Mouse (Mus musculus) MEL (cell line): ENCODE measurements at regions not wholly inside any gene's neighbourhood (a gene's known extent, or its start where the extent isn't known, plus 50 kb on each side); places are given as distances from the start of the nearest gene placed in this dataset.

Experiments
- DNase-seq: peaks from one replicate; pipeline ENCODE4 v3.0.0; 2011; ENCODE audit warnings: low read depth, low spot score
- H3K27ac ChIP-seq: 2 replicates; pipeline ENCODE4 v1.5.1; 2012; ENCODE audit warnings: low read depth, mild to moderate bottlenecking, control low read depth, low read length, moderate library complexity; ENCODE audit not compliant: control insufficient read depth
- H3K27me3 ChIP-seq, 2 experiments: fragments of 150-350 bp in 1 of 2; sonication (generic) in 1 of 2; 2 replicates each; pipeline ENCODE4 v1.6.1; 2012; ENCODE audit warnings: low read length in 2 of 2, mild to moderate bottlenecking in 2 of 2, improper control_type of control experiment in 1 of 2, moderate library complexity in 1 of 2; ENCODE audit not compliant: insufficient read depth in 2 of 2, control insufficient read depth in 1 of 2
- H3K36me3 ChIP-seq, 2 experiments: 2 replicates each; pipeline ENCODE4 v1.6.1; 2012 to 2014; ENCODE audit warnings: low read length in 2 of 2, improper control_type of control experiment in 1 of 2, inconsistent platforms in 1 of 2, mild to moderate bottlenecking in 1 of 2; ENCODE audit not compliant: insufficient read depth in 2 of 2, control insufficient read depth in 1 of 2
- H3K4me1 ChIP-seq, 2 experiments: fragments of 150-350 bp in 1 of 2; sonication (generic) in 1 of 2; 2 replicates each; pipeline ENCODE4 v1.6.1; 2012; ENCODE audit warnings: low read length in 2 of 2, improper control_type of control experiment in 1 of 2, mild to moderate bottlenecking in 1 of 2; ENCODE audit not compliant: insufficient read depth in 2 of 2, control insufficient read depth in 1 of 2
- H3K4me3 ChIP-seq, 2 experiments: fragments of 150-350 bp in 1 of 2; sonication (generic) in 1 of 2; 2 replicates each; pipeline ENCODE4 v1.5.1; 2012; ENCODE audit warnings: low read depth in 2 of 2, low read length in 2 of 2, mild to moderate bottlenecking in 2 of 2, moderate library complexity in 2 of 2, control low read depth in 1 of 2, improper control_type of control experiment in 1 of 2; ENCODE audit not compliant: control insufficient read depth in 1 of 2, insufficient read depth in 1 of 2
- H3K79me2 ChIP-seq: 2 replicates; pipeline ENCODE4 v1.6.1; 2012; ENCODE audit warnings: mild to moderate bottlenecking, low read length, moderate library complexity; ENCODE audit not compliant: control insufficient read depth, poor library complexity, insufficient read depth
- H3K9ac ChIP-seq: 2 replicates; pipeline ENCODE4 v1.6.1; 2012; ENCODE audit warnings: low read depth, mild to moderate bottlenecking, control low read depth, low read length, moderate library complexity; ENCODE audit not compliant: control insufficient read depth, poor library complexity, severe bottlenecking
- H3K9me3 ChIP-seq: fragments of 150-350 bp; sonication (generic); replicated peaks from 2 replicates; pipeline ENCODE4 v1.6.1; 2012; ENCODE audit warnings: mild to moderate bottlenecking, low read length, improper control_type of control experiment, moderate library complexity; ENCODE audit not compliant: insufficient read depth
- CHD1 ChIP-seq: IDR thresholded peaks from 2 replicates; pipeline ENCODE4 v1.6.1; 2012; ENCODE audit warnings: low read depth, mild to moderate bottlenecking, inconsistent platforms, low read length, improper control_type of control experiment
- CHD2 ChIP-seq: IDR thresholded peaks from 2 replicates; pipeline ENCODE4 v1.6.1; 2011; ENCODE audit warnings: low read length, improper control_type of control experiment
- E2F4 ChIP-seq: IDR thresholded peaks from 2 replicates; pipeline ENCODE4 v1.6.1; 2011; ENCODE audit warnings: low read depth, low read length, improper control_type of control experiment, borderline replicate concordance
- EP300 ChIP-seq, 2 experiments: IDR thresholded peaks; 2 replicates each; pipeline ENCODE4 v1.6.1; 2011; ENCODE audit warnings: improper control_type of control experiment in 2 of 2, low read length in 2 of 2, low read depth in 1 of 2, mild to moderate bottlenecking in 1 of 2
- ETS1 ChIP-seq: IDR thresholded peaks from 2 replicates; pipeline ENCODE4 v1.6.1; 2012; ENCODE audit warnings: low read depth, mild to moderate bottlenecking, inconsistent platforms, low read length, improper control_type of control experiment, moderate library complexity
- GABPA ChIP-seq: IDR thresholded peaks from 2 replicates; pipeline ENCODE4 v1.6.1; 2012; ENCODE audit warnings: low read depth, mild to moderate bottlenecking, inconsistent platforms, low read length, improper control_type of control experiment, moderate library complexity
- HCFC1 ChIP-seq: IDR thresholded peaks from 2 replicates; pipeline ENCODE4 v1.6.1; 2012; ENCODE audit warnings: low read depth, mild to moderate bottlenecking, inconsistent platforms, low read length, improper control_type of control experiment, moderate library complexity
- JUND ChIP-seq: IDR thresholded peaks from 2 replicates; pipeline ENCODE4 v1.6.1; 2011; ENCODE audit warnings: low read depth, mild to moderate bottlenecking, improper control_type of control experiment, low read length
- KAT2A ChIP-seq: conservative IDR thresholded peaks from 2 replicates; pipeline ENCODE4 v1.6.1; 2012; ENCODE audit warnings: low read depth, low read length, improper control_type of control experiment, inconsistent platforms
- MAFK ChIP-seq: IDR thresholded peaks from 2 replicates; pipeline ENCODE4 v1.6.1; 2011; ENCODE audit warnings: low read depth, mild to moderate bottlenecking, low read length, improper control_type of control experiment, borderline replicate concordance
- MAX ChIP-seq: IDR thresholded peaks from 2 replicates; pipeline ENCODE4 v1.6.1; 2011; ENCODE audit warnings: low read length, improper control_type of control experiment
- MAZ ChIP-seq: IDR thresholded peaks from 2 replicates; pipeline ENCODE4 v1.6.1; 2012; ENCODE audit warnings: low read depth, mild to moderate bottlenecking, inconsistent platforms, low read length, improper control_type of control experiment
- MEF2A ChIP-seq: IDR thresholded peaks from 2 replicates; pipeline ENCODE4 v1.6.1; 2014; ENCODE audit warnings: low read depth, mild to moderate bottlenecking, inconsistent platforms, low read length, improper control_type of control experiment; ENCODE audit not compliant: poor library complexity, insufficient replicate concordance, severe bottlenecking; ENCODE audit errors: extremely low read depth
- MXI1 ChIP-seq: IDR thresholded peaks from 2 replicates; pipeline ENCODE4 v1.6.1; 2011; ENCODE audit warnings: mild to moderate bottlenecking, low read depth, low read length, improper control_type of control experiment
- NRF1 ChIP-seq: IDR thresholded peaks from 2 replicates; pipeline ENCODE4 v1.6.1; 2014; ENCODE audit warnings: low read depth, mild to moderate bottlenecking, inconsistent platforms, low read length, improper control_type of control experiment, moderate library complexity; ENCODE audit not compliant: poor library complexity, insufficient read depth, severe bottlenecking
- POLR2AphosphoS2 ChIP-seq: IDR thresholded peaks from 2 replicates; pipeline ENCODE4 v1.6.1; 2011; ENCODE audit warnings: low read length, improper control_type of control experiment
- RAD21 ChIP-seq: IDR thresholded peaks from 2 replicates; pipeline ENCODE4 v1.6.1; 2011; ENCODE audit warnings: mild to moderate bottlenecking, low read depth, low read length, improper control_type of control experiment
- SIN3A ChIP-seq: IDR thresholded peaks from 2 replicates; pipeline ENCODE4 v1.6.1; 2012; ENCODE audit warnings: low read length, improper control_type of control experiment, inconsistent platforms
- TAL1 ChIP-seq: IDR thresholded peaks from 2 replicates; pipeline ENCODE4 v1.6.1; 2012; ENCODE audit warnings: mild to moderate bottlenecking, inconsistent platforms, low read length, moderate library complexity, mixed read lengths
- TCF12 ChIP-seq: IDR thresholded peaks from 2 replicates; pipeline ENCODE4 v1.6.1; 2014; ENCODE audit warnings: low read depth, mild to moderate bottlenecking, inconsistent platforms, low read length, improper control_type of control experiment, moderate library complexity
- UBTF ChIP-seq: IDR thresholded peaks from 2 replicates; pipeline ENCODE4 v1.6.1; 2012; ENCODE audit warnings: low read depth, mild to moderate bottlenecking, inconsistent platforms, low read length, improper control_type of control experiment, moderate library complexity, borderline replicate concordance; ENCODE audit not compliant: insufficient read depth
- USF1 ChIP-seq: IDR thresholded peaks from 2 replicates; pipeline ENCODE4 v1.6.1; 2014; ENCODE audit warnings: low read depth, mild to moderate bottlenecking, inconsistent platforms, low read length, improper control_type of control experiment, moderate library complexity
- ZC3H11A ChIP-seq: IDR thresholded peaks from 2 replicates; pipeline ENCODE4 v1.6.1; 2012; ENCODE audit warnings: low read depth, mild to moderate bottlenecking, inconsistent platforms, low read length, improper control_type of control experiment
- ZMIZ1 ChIP-seq: IDR thresholded peaks from 2 replicates; pipeline ENCODE4 v1.6.1; 2012; ENCODE audit warnings: low read depth, mild to moderate bottlenecking, inconsistent platforms, low read length, improper control_type of control experiment, moderate library complexity

- DNase-seq, result no peak
- H3K4me1 ChIP-seq, result no peaks in the 10 kb centered on the region
Measured at GRCm38 (mm10) chr12:8424515-8424914, 75.3 kb downstream of the Rhob start.

DNA sequence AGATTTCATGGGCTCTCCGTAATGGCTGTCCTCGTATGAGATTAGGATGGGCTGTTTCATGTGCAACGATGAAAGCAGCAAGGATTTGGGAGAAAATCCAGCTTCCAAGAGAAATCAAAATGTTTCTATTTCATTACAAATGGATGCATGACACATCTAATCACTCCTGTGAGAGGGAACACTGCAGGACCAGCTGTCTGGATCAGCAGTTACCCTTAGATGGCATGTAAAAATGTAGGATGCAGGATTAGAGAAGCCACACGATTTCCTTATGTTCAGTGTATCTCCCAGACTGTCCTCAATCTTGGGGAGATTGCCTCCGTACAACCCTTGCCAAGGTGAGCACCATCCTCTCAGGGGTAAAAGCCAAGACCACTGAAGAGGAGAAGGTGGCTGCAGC, 77.1 kb downstream of the Rhob start:
- TF ChIP-seq GABPA, result no peak
- no peak for TF ChIP-seq MXI1
- no peak for TF ChIP-seq TCF12
- TF ChIP-seq TAL1, result no peak
- no peak for TF ChIP-seq MAX
- TF ChIP-seq KAT2A, result no peak
- no peak for TF ChIP-seq JUND
- TF ChIP-seq CHD2, result no peak
- no peak for TF ChIP-seq SIN3A
- TF ChIP-seq MEF2A, result no peak
- TF ChIP-seq EP300 (IDR thresholded peaks at IDR 0.05; ENCODE audit: low read depth in 1 of 2, low read length in 2 of 2), result no peak
- TF ChIP-seq HCFC1, result no peak
- no peak for TF ChIP-seq E2F4
- no peak for TF ChIP-seq UBTF
- TF ChIP-seq ZMIZ1, result no peak
- no peak for TF ChIP-seq POLR2AphosphoS2
- no peak for TF ChIP-seq NRF1
- no peak for TF ChIP-seq ZC3H11A
- no peak for TF ChIP-seq USF1
- TF ChIP-seq MAFK, result no peak
- no peaks in the 10 kb centered on the region for H3K79me2 ChIP-seq
- DNase-seq, result no peak
- H3K27ac ChIP-seq, result no peak overlapping the region
- H3K4me1 ChIP-seq, result no peaks in the 10 kb centered on the region
- H3K9ac ChIP-seq, result no peak overlapping the region
- no peaks in the 10 kb centered on the region for H3K36me3 ChIP-seq
- H3K27me3 ChIP-seq, result no peaks in the 10 kb centered on the region; a peak in 2 of 4 replicates
- H3K4me3 ChIP-seq, result no peak overlapping the region
- H3K9me3 ChIP-seq, result no peaks in the 10 kb centered on the region

More at GRCm38 (mm10) chr12:8424515-8424914, 75.3 kb downstream of the Rhob start:
- H3K9ac ChIP-seq, result no peak overlapping the region
- H3K4me3 ChIP-seq, result no peak overlapping the region
- no peaks in the 10 kb centered on the region; a peak in 2 of 4 replicates for H3K27me3 ChIP-seq
- TF ChIP-seq JUND, result no peak
- no peak for TF ChIP-seq ZC3H11A
- TF ChIP-seq CHD1, result no peak
- TF ChIP-seq HCFC1, result no peak
- TF ChIP-seq RAD21, result no peak
- no peak for TF ChIP-seq ETS1
- TF ChIP-seq MAZ, result no peak
- no peaks in the 10 kb centered on the region for H3K9me3 ChIP-seq
- H3K79me2 ChIP-seq, result no peaks in the 10 kb centered on the region
- no peaks in the 10 kb centered on the region for H3K36me3 ChIP-seq
- no peak overlapping the region for H3K27ac ChIP-seq
